Mouse (Mus musculus): ENCODE measurements around the gene Naa38.

Naa38 gene

DNA sequence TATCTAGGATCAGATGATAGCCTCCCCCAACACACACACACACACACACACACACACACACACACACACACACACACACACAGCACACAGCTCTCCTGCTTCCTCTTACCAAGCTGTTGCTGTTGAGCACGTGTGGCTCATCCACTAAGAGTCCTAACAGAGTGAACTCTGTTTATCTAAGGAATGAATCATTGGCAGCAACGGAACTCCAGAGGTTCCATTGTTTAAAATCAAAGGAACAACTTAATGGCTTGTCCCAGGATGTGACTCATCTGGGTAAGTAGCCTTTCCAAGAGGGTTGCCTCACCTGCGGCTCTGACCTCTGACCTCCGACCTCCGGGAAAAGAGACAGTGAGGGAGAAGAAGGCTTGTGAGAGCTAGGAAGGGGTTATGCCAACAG is 48.0 kb downstream of the Naa38 start:
- no peak for DNase-seq

Measured in B cell, adult 2 months (primary cell).